Mouse (Mus musculus) megakaryocyte, embryonic 14.5 days (primary cell): ENCODE measurements around the gene Ralbp1. TPM values are rescaled to one million over a fixed set of nuclear protein-coding genes. Genes with fewer than 3 reads are reported as not detected.

ENCODE experiments used
- H3K27me3 ChIP-seq: replicated peaks from 2 replicates; pipeline ENCODE3; 2012; ENCODE audit warnings: inconsistent platforms
- H3K36me3 ChIP-seq: replicated peaks from 2 replicates; pipeline ENCODE3; 2012; ENCODE audit warnings: low read length, inconsistent platforms, mixed read lengths
- H3K4me1 ChIP-seq: 2 replicates; pipeline ENCODE4 v1.6.1; 2012; ENCODE audit warnings: inconsistent platforms
- H3K4me3 ChIP-seq: replicated peaks from 2 replicates; pipeline ENCODE3; 2012; ENCODE audit warnings: moderate library complexity, mild to moderate bottlenecking, inconsistent platforms
- H3K9me3 ChIP-seq: 2 replicates; pipeline ENCODE4 v1.6.1; 2012; ENCODE audit warnings: inconsistent platforms
- FLI1 ChIP-seq: IDR thresholded peaks from 2 replicates; pipeline ENCODE4 v1.6.1; 2012; ENCODE audit warnings: low read length, inconsistent platforms, mixed read lengths
- GATA1 ChIP-seq: IDR thresholded peaks from 3 replicates; pipeline ENCODE4 v1.6.1; 2012; ENCODE audit warnings: mixed read lengths, low read length, inconsistent platforms, borderline replicate concordance
- polyA plus RNA-seq: library from polyadenylated mRNA; stranded (reverse); fragments of >175 nt; gene quantifications from 2 replicates; pipeline ENCODE4 v1.2.3, GENCODE M21; 2012; ENCODE audit warnings: low replicate concordance; ENCODE audit not compliant: insufficient read depth

Gene Ralbp1
- polyA plus RNA-seq, 1 experiment, result 184 TPM

GRCm38 (mm10) chr17:65902281-65902680 lies 16.7 kb upstream of the Ralbp1 start:
- H3K4me3 ChIP-seq, result no peak overlapping the region
- no peaks in the 10 kb centered on the region for H3K27me3 ChIP-seq
- no peaks in the 10 kb centered on the region for H3K36me3 ChIP-seq
- peaks cover 15% of the 10 kb centered on the region for H3K9me3 ChIP-seq
- peaks cover 15% of the 10 kb centered on the region for H3K4me1 ChIP-seq
- TF ChIP-seq GATA1, result no peak
- no peak for TF ChIP-seq FLI1

- Histone ChIP-seq H3K27me3 (no peaks in the 10 kb centered on the region), H3K4me3 (no peak overlapping the region)
- TF ChIP-seq GATA1, result no peak
- no peak for TF ChIP-seq FLI1
Observed at GRCm38 (mm10) chr17:65896016-65896415, 10.4 kb upstream of the Ralbp1 start.

GRCm38 (mm10) chr17:65889476-65889875 lies 3.9 kb upstream of the Ralbp1 start:
- no peaks in the 10 kb centered on the region for H3K27me3 ChIP-seq
- no peak for TF ChIP-seq FLI1
- TF ChIP-seq GATA1, result no peak

More at GRCm38 (mm10) chr17:65896016-65896415, 10.4 kb upstream of the Ralbp1 start:
- Histone ChIP-seq H3K4me1 (peaks cover 9% of the 10 kb centered on the region), H3K9me3 (peaks cover 11% of the 10 kb centered on the region), H3K36me3 (no peaks in the 10 kb centered on the region)

GRCm38 (mm10) chr17:65886571-65886970 lies 973 bp upstream of the Ralbp1 start:
- Histone ChIP-seq H3K4me1 (peaks cover 48% of the 10 kb centered on the region), H3K36me3 (peaks cover 8% of the 10 kb centered on the region), H3K4me3 (peak overlapping the region; percentile 98), H3K27me3 (no peaks in the 10 kb centered on the region), H3K9me3 (0 out of 2 replicates have a peak, but pooled peaks cover 3% of the 10 kb centered on the region)
- TF ChIP-seq GATA1 (no peak), FLI1 (no peak)

More at GRCm38 (mm10) chr17:65889476-65889875, 3.9 kb upstream of the Ralbp1 start:
- H3K36me3 ChIP-seq, result peaks cover 8% of the 10 kb centered on the region
- H3K9me3 ChIP-seq, result 0 out of 2 replicates have a peak, but pooled peaks cover 3% of the 10 kb centered on the region
- H3K4me3 ChIP-seq, result no peak overlapping the region
- peaks cover 24% of the 10 kb centered on the region for H3K4me1 ChIP-seq

- Histone ChIP-seq H3K9me3 (0 out of 2 replicates have a peak, but pooled peaks cover 3% of the 10 kb centered on the region), H3K27me3 (no peaks in the 10 kb centered on the region), H3K36me3 (peaks cover 8% of the 10 kb centered on the region), H3K4me3 (peak overlapping the region; percentile 98), H3K4me1 (peaks cover 52% of the 10 kb centered on the region)
- no peak for TF ChIP-seq GATA1
- no peak for TF ChIP-seq FLI1
Observed at GRCm38 (mm10) chr17:65885398-65885696, 251 bp downstream of the Ralbp1 start.

GRCm38 (mm10) chr17:65884691-65885397 lies 754 bp downstream of the Ralbp1 start:
- Histone ChIP-seq H3K4me3 (peak overlapping the region; percentile 98), H3K4me1 (peaks cover 57% of the 10 kb centered on the region), H3K9me3 (0 out of 2 replicates have a peak, but pooled peaks cover 3% of the 10 kb centered on the region), H3K36me3 (peaks cover 12% of the 10 kb centered on the region), H3K27me3 (no peaks in the 10 kb centered on the region)
- TF ChIP-seq GATA1, result no peak
- no peak for TF ChIP-seq FLI1

GRCm38 (mm10) chr17:65884061-65884669 lies 1.4 kb downstream of the Ralbp1 start:
- no peaks in the 10 kb centered on the region for H3K27me3 ChIP-seq
- peaks cover 15% of the 10 kb centered on the region for H3K36me3 ChIP-seq
- 0 out of 2 replicates have a peak, but pooled peaks cover under 1% of the 10 kb centered on the region for H3K9me3 ChIP-seq
- H3K4me1 ChIP-seq, result peaks cover 62% of the 10 kb centered on the region
- peak overlapping the region; percentile 98 for H3K4me3 ChIP-seq
- TF ChIP-seq FLI1 (no peak), GATA1 (no peak)

- TF ChIP-seq FLI1, result no peak
- no peaks in the 10 kb centered on the region for H3K27me3 ChIP-seq
- H3K4me3 ChIP-seq, result no peak overlapping the region
- H3K4me1 ChIP-seq, result peaks cover 91% of the 10 kb centered on the region
- H3K9me3 ChIP-seq, result no peaks in the 10 kb centered on the region
- H3K36me3 ChIP-seq, result peaks cover 52% of the 10 kb centered on the region
Observed at GRCm38 (mm10) chr17:65877026-65877425, 8.6 kb downstream of the Ralbp1 start.

- Histone ChIP-seq H3K9me3 (no peaks in the 10 kb centered on the region), H3K4me3 (no peak overlapping the region), H3K4me1 (peaks cover 75% of the 10 kb centered on the region), H3K27me3 (no peaks in the 10 kb centered on the region), H3K36me3 (peaks cover 40% of the 10 kb centered on the region)
- no peak for TF ChIP-seq GATA1
- no peak for TF ChIP-seq FLI1
Observed at GRCm38 (mm10) chr17:65873834-65874233, 11.8 kb downstream of the Ralbp1 start.

- H3K4me3 ChIP-seq, result no peak overlapping the region
- TF ChIP-seq GATA1 (no peak), FLI1 (no peak)
- H3K27me3 ChIP-seq, result no peaks in the 10 kb centered on the region
- peaks cover 68% of the 10 kb centered on the region for H3K4me1 ChIP-seq
- peaks cover 33% of the 10 kb centered on the region for H3K36me3 ChIP-seq
- H3K9me3 ChIP-seq, result no peaks in the 10 kb centered on the region
Observed at GRCm38 (mm10) chr17:65873156-65873555, 12.4 kb downstream of the Ralbp1 start.
